Mouse (Mus musculus) liver, embryonic 14.5 days (tissue): ENCODE results near the gene Dock2.

Source experiments
- CTCF ChIP-seq: IDR thresholded peaks from 2 replicates; pipeline ENCODE4 v1.5.1; 2016; ENCODE audit warnings: antibody characterized with exemption, low read depth, control low read depth
- EP300 ChIP-seq: IDR thresholded peaks from 2 replicates; pipeline ENCODE4 v1.6.1; 2016; ENCODE audit warnings: antibody characterized with exemption, low read depth

DNA sequence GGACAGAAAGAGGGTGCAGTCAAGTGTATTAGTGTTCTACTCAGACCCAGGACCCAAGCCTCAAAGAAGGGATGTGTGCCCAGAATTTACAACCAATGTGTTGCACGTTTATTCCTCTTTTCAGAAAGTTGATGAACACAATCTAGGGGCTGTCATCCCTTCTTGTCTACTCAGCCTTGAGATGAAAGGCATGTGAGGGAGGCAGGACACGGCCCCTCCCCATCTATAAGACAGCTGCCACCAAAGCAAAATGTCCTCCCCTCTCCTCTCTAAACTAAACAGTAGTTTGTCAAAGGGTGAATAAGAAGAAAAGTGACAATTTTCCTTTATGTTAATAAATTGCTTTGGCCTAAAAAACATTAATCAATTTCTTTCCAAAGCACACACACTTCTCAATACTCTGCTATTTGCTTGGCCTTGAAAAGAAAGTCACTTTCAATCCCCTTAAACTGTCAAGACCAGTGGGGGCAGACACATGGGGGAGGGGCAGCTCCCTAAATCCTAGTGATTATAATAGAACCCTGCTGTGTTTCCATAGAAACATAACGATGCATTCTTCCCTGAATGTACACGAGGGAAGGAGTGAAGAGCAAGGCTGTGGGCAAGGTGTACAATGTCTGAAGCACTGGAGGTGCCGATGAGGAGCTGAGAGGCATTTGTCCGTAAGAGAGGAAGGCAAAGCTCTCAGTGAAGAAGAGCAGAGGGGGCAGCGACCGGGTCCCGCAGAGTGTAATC is 367.6 kb downstream of the Dock2 start:
- TF ChIP-seq EP300, result no peak
- TF ChIP-seq CTCF, result no peak
